Mouse (Mus musculus) urinary bladder, postnatal 10 days (tissue): ENCODE data around the gene Csmd2.

ENCODE experiments used
- DNase-seq: peaks from one replicate; pipeline ENCODE4 v3.0.0; 2022; ENCODE audit warnings: low spot score

Gene Csmd2

GRCm38 (mm10) chr4:127987784-127988455 is at the start of gene Csmd2:
Gene Csmd2, plus strand, starts transcription at chr4:127987857.
- no peak for DNase-seq

GRCm38 (mm10) chr4:127947696-127948095 is 40.0 kb upstream of the Csmd2 start:
- DNase-seq: no peak

GRCm38 (mm10) chr4:127953006-127953710 is 34.5 kb upstream of the Csmd2 start:
- DNase-seq: no peak

GRCm38 (mm10) chr4:127969101-127969500 is 18.6 kb upstream of the Csmd2 start:
- DNase-seq: no peak

GRCm38 (mm10) chr4:127970018-127970421 is 17.6 kb upstream of the Csmd2 start:
- no peak for DNase-seq

- DNase-seq: no peak
Measured at GRCm38 (mm10) chr4:127970901-127971868, 16.5 kb upstream of the Csmd2 start, which contains the start of gene CK137956. Gene CK137956, minus strand, starts transcription at chr4:127970951.

- DNase-seq: no peak
Measured at GRCm38 (mm10) chr4:127972976-127973375, 14.7 kb upstream of the Csmd2 start.

- no peak for DNase-seq
Measured at GRCm38 (mm10) chr4:127981125-127981524, 6.5 kb upstream of the Csmd2 start.

- DNase-seq: no peak
Measured at GRCm38 (mm10) chr4:127984426-127984825, 3.2 kb upstream of the Csmd2 start.

GRCm38 (mm10) chr4:127985874-127986273 is 1.8 kb upstream of the Csmd2 start:
- DNase-seq: no peak

GRCm38 (mm10) chr4:127986491-127987075 is 1.1 kb upstream of the Csmd2 start:
- no peak for DNase-seq

- DNase-seq: no peak
Measured at GRCm38 (mm10) chr4:127987270-127987669, 387 bp upstream of the Csmd2 start.

GRCm38 (mm10) chr4:127988526-127989180 is 996 bp downstream of the Csmd2 start:
- DNase-seq: no peak

- DNase-seq: no peak
Measured at GRCm38 (mm10) chr4:127989347-127989995, 1.8 kb downstream of the Csmd2 start.

GRCm38 (mm10) chr4:127999281-127999680 is 11.6 kb downstream of the Csmd2 start:
- DNase-seq: no peak

- DNase-seq: no peak
Measured at GRCm38 (mm10) chr4:128002638-128003101, 15.0 kb downstream of the Csmd2 start.

- DNase-seq: no peak
Measured at GRCm38 (mm10) chr4:128004797-128005452, 17.3 kb downstream of the Csmd2 start.

GRCm38 (mm10) chr4:128019465-128019864 is 31.8 kb downstream of the Csmd2 start:
- no peak for DNase-seq

GRCm38 (mm10) chr4:128028294-128028693 is 40.6 kb downstream of the Csmd2 start:
- DNase-seq: no peak

- no peak for DNase-seq
Measured at GRCm38 (mm10) chr4:128041901-128042300, 54.2 kb downstream of the Csmd2 start.
